ENCODE assay signal across 9 mouse cellular contexts in the genomic region with DNA sequence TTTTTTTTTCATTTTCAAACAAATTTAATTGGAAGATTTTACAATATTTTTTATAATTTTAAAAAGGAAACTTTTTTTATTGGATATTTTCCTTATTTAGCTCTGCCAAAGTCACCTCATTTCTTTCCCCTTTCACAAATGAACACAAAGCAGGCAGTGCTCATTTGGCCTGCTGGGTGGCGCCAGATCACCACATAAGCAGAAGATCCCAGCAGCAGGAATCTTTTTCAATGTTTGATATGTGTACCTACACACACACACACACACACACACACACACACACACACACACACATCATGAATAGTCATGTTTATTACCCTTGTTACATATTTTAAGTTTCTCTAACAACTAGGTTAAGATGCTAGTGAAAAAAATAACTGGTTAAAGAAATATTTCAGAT. TPM values are rescaled to one million over a fixed set of nuclear protein-coding genes. Genes with fewer than 3 reads are reported as not detected.
A peak's percentile ranks its signal among the peaks of the same experiment; 100 is the strongest.
DNase-seq lines count a peak whose midpoint lies in the region; ATAC-seq and TF ChIP-seq lines count a peak whose summit lies in the region.
"Had no signal": no experiment of that assay in that cellular context is flagged by ENCODE, and none has a peak within 500 bp of the region (broad histone marks: within the 10 kb centered on the region; RNA-seq: fewer than 3 reads in every experiment).

No protein-coding gene starts in this region.

- H3K4me2 ChIP-seq in forebrain, embryonic 12.5 days: no peak overlapping the region

- H3K9ac ChIP-seq in forebrain, embryonic 12.5 days: no peak overlapping the region

- 17% methylated on average over 1 of the region's 1 CpGs for WGBS in spleen, adult 2 months
- WGBS in forebrain, embryonic 12.5 days: 0% methylated on average over 1 of the region's 1 CpGs
- 10% methylated on average over 1 of the region's 1 CpGs for WGBS in small intestine, adult 2 months

- H3K36me3 ChIP-seq in spleen, adult 2 months (ENCODE audit: control insufficient read depth, insufficient read depth, low read length): no peaks in the 10 kb centered on the region
- H3K36me3 ChIP-seq in forebrain, embryonic 12.5 days (replicated peaks): no peaks in the 10 kb centered on the region
- H3K36me3 ChIP-seq in small intestine, adult 2 months (ENCODE audit: control insufficient read depth, insufficient read depth, low read length): no peaks in the 10 kb centered on the region

- H3K27ac ChIP-seq in spleen, adult 2 months (ENCODE audit: insufficient read depth, low read length): no peak overlapping the region
- no peak overlapping the region for H3K27ac ChIP-seq in forebrain, embryonic 12.5 days
- H3K27ac ChIP-seq in small intestine, adult 2 months (ENCODE audit: insufficient read depth, low read depth, low read length): no peak overlapping the region

- no peaks in the 10 kb centered on the region for H3K27me3 ChIP-seq in spleen, adult 2 months (ENCODE audit: control insufficient read depth, insufficient read depth, low read length)
- H3K27me3 ChIP-seq in forebrain, embryonic 12.5 days: no peaks in the 10 kb centered on the region
- H3K27me3 ChIP-seq in small intestine, adult 2 months (ENCODE audit: control insufficient read depth, insufficient read depth, low read length): no peaks in the 10 kb centered on the region

- peak; percentile 66; the same call in 1 of the 2 replicates for TF ChIP-seq CTCF in spleen, adult 2 months (IDR thresholded peaks at IDR 0.05; ENCODE audit: extremely low read depth, insufficient read depth, insufficient read length, insufficient replicate concordance)
- TF ChIP-seq CTCF in small intestine, adult 2 months (IDR thresholded peaks at IDR 0.05; ENCODE audit: extremely low read depth, insufficient read length, insufficient replicate concordance, low read depth, low read length): peak; percentile 62; the same call in 1 of the 2 replicates

- no peak for ATAC-seq in CD4-positive, CD25-positive, alpha-beta regulatory T cell, adult 4 months
- peak; percentile 81; the same call in 1 of the 2 replicates for ATAC-seq in forebrain, embryonic 12.5 days (ENCODE audit: low FRiP score)
- ATAC-seq in megakaryocyte progenitor cell, adult 5-6 weeks (replicated peaks; ENCODE audit: poor library complexity): peak; percentile 87

- no peak overlapping the region for H3K4me3 ChIP-seq in spleen, adult 2 months (ENCODE audit: extremely low read depth, insufficient read depth, insufficient read length)
- no peak overlapping the region for H3K4me3 ChIP-seq in forebrain, embryonic 12.5 days (replicated peaks)
- H3K4me3 ChIP-seq in small intestine, adult 2 months (ENCODE audit: low read depth, low read length): no peak overlapping the region

- TF ChIP-seq POLR2A in spleen, adult 2 months (IDR thresholded peaks at IDR 0.05; ENCODE audit: low read depth, low read length): no peak
- TF ChIP-seq POLR2A in small intestine, adult 2 months (IDR thresholded peaks at IDR 0.05; ENCODE audit: low read depth, low read length): no peak

- no peaks in the 10 kb centered on the region for H3K9me3 ChIP-seq in forebrain, embryonic 12.5 days

- no peaks in the 10 kb centered on the region for H3K4me1 ChIP-seq in spleen, adult 2 months (ENCODE audit: control insufficient read depth, insufficient read depth, insufficient read length)
- H3K4me1 ChIP-seq in forebrain, embryonic 12.5 days: no peaks in the 10 kb centered on the region
- H3K4me1 ChIP-seq in small intestine, adult 2 months (ENCODE audit: control insufficient read depth, insufficient read depth, insufficient read length, low read length): no peaks in the 10 kb centered on the region

- peak; percentile 35 for DNase-seq in CD4-positive, CD25-positive, alpha-beta regulatory T cell, adult 2 months (ENCODE audit: low read depth, low spot score)
- DNase-seq in spleen, adult 2 months (ENCODE audit: low read depth in 1 of 2, low spot score in 2 of 2): peak in 1 of 2 experiments; percentile 27
- no peak for DNase-seq in spleen, postnatal 4 days (ENCODE audit: low spot score in 2 of 2)
- DNase-seq in layer of hippocampus, adult 18-20 months (ENCODE audit: low spot score in 2 of 2): peak; percentile 29 to 77

RNA-seq across cellular contexts. Expression of gene Serpini2, which starts 50.7 kb away (rescaled TPM):
- not detected for polyA plus RNA-seq in CD4-positive, CD25-positive, alpha-beta regulatory T cell, adult 4 months (2017; shearing (Covaris generic))
- 0.85 and 1.1 TPM in 2 replicates for polyA plus RNA-seq in spleen, adult 2 months (2012; rRNA removed)
- not detected in 2 replicates for polyA plus RNA-seq in forebrain, embryonic 12.5 days (2016; fragmentation: Nextera tagmentation; extraction: Ambion mirVana)
- not detected for total RNA-seq in layer of hippocampus, adult 18-20 months (2021)
- total RNA-seq in megakaryocyte progenitor cell, adult 5-6 weeks (2015): not detected in 2 replicates
- not detected in 2 replicates for total RNA-seq in megakaryocyte progenitor cell, adult 5-6 weeks (2017)
- 0.52 TPM in 1 of 2 replicates, not detected in the other for polyA plus RNA-seq in small intestine, adult 2 months (2012; rRNA removed)
- polyA plus RNA-seq: heart, embryonic 16.5 days had no signal

RNA-seq across cellular contexts. Expression of gene Zbbx, which starts 54.4 kb away (rescaled TPM):
- polyA plus RNA-seq in CD4-positive, CD25-positive, alpha-beta regulatory T cell, adult 4 months (2017; shearing (Covaris generic)): not detected
- polyA plus RNA-seq in spleen, adult 2 months (2012; rRNA removed): not detected in 2 replicates
- 0.41 and 0.47 TPM in 2 replicates for polyA plus RNA-seq in forebrain, embryonic 12.5 days (2016; fragmentation: Nextera tagmentation; extraction: Ambion mirVana)
- total RNA-seq in layer of hippocampus, adult 18-20 months (2021): 1 to 10 TPM; 3.4 to 5.5 TPM
- total RNA-seq in megakaryocyte progenitor cell, adult 5-6 weeks (2015): not detected in 2 replicates
- not detected in 2 replicates for total RNA-seq in megakaryocyte progenitor cell, adult 5-6 weeks (2017)
- polyA plus RNA-seq in small intestine, adult 2 months (2012; rRNA removed): not detected in 2 replicates

Comparison
In these comparisons a context has a peak if more than half of its experiments do, and no peak if none do; other contexts are left out.
1. DNase-seq: peak in CD4-positive, CD25-positive, alpha-beta regulatory T cell, adult 2 months (single experiment) and layer of hippocampus, adult 18-20 months (2 of 2); none in spleen, postnatal 4 days (0 of 2).